Mouse (Mus musculus) kidney, adult 2 months (tissue): ENCODE results near the gene Cops2.

ENCODE experiments used
- CTCF ChIP-seq: fragments of 200-500 bp; conservative IDR thresholded peaks from 2 replicates; pipeline ENCODE4 v1.5.1; 2011; ENCODE audit warnings: low read depth, mild to moderate bottlenecking, control low read depth, low read length, moderate library complexity, mixed read lengths; ENCODE audit not compliant: insufficient read depth, insufficient read length
- POLR2A ChIP-seq: fragments of 200-500 bp; IDR thresholded peaks from one replicate; pipeline ENCODE4 v1.6.1; 2011; ENCODE audit warnings: low read depth, low read length, control low read depth

GRCm38 (mm10) chr2:125811332-125811731, 47.6 kb downstream of the Cops2 start:
- TF ChIP-seq POLR2A (no peak), CTCF (no peak)
